Mouse (Mus musculus) lung, adult 2 months (tissue): ENCODE results near the gene Mrtfb.

ENCODE experiments used
- CTCF ChIP-seq: fragments of 200-500 bp; IDR thresholded peaks from 2 replicates; pipeline ENCODE4 v1.5.1; 2011; ENCODE audit warnings: mild to moderate bottlenecking, low read length, control low read depth; ENCODE audit not compliant: insufficient read depth
- POLR2A ChIP-seq: fragments of 200-500 bp; IDR thresholded peaks from 2 replicates; pipeline ENCODE4 v1.6.1; 2011; ENCODE audit warnings: low read depth, mild to moderate bottlenecking, control low read depth, low read length, borderline replicate concordance; ENCODE audit errors: extremely low read depth

GRCm38 (mm10) chr16:13450831-13451230 is 194.6 kb downstream of the Mrtfb start:
- TF ChIP-seq POLR2A (no peak), CTCF (no peak)
